Mouse (Mus musculus): ENCODE measurements around the gene Mylpf.

GRCm38 (mm10) chr7:127162546-127162945, 46.1 kb upstream of the Mylpf start:
- no peak for TF ChIP-seq CTCF (IDR thresholded peaks at IDR 0.05; ENCODE audit: low read depth)
- no peak for TF ChIP-seq EP300 (IDR thresholded peaks at IDR 0.05; ENCODE audit: low read depth)

Data from heart, postnatal 0 days (tissue).